Mouse (Mus musculus) heart, adult 11 months (tissue): ENCODE measurements around the gene Gucd1.
A peak's percentile ranks its signal among the peaks of the same experiment; 100 is the strongest.

Source experiments
- DNase-seq: peaks from one replicate; pipeline ENCODE4 v3.0.0; 2022

Gene Gucd1

DNA sequence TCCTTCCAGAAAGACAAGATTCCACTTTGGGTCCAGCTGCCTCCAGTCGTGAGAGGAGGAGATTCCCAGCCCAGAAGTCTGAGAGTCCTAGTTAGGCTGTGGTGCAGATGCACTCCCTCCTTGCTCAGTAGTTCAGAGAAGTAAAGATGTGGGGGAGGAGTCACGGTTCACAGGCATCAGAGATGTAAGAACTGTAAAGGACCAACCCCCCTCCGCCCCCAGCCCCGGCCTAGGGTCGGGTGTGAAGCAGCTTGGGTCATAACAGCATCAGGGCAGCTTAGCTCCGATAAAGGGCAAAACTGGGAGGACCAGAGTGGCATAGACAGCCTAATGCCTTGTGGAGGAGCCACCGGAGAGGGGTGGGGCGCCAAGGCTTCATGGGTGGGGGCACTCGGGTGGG is 201.3 kb downstream of the Gucd1 start:
- peak; percentile 95 for DNase-seq

DNA sequence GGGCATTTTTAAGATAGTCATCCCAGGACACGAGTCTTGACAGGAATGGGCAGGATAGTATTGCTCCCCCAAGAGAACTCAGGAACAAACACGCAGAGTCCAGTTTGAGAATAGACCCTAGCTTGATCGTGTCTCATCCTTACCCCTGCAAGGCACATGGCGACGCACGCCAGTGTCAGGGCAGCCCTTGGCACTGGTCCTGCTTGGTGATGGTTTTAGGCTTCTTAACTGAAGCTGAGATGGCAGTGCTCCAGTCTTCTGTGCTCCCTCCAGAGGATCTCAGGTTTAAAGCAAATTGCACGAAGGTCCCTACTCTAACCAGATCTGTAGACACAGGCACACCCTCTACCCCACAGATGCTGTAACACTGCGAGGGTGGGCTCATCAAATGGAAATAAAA is 202.0 kb downstream of the Gucd1 start:
- DNase-seq: no peak

DNA sequence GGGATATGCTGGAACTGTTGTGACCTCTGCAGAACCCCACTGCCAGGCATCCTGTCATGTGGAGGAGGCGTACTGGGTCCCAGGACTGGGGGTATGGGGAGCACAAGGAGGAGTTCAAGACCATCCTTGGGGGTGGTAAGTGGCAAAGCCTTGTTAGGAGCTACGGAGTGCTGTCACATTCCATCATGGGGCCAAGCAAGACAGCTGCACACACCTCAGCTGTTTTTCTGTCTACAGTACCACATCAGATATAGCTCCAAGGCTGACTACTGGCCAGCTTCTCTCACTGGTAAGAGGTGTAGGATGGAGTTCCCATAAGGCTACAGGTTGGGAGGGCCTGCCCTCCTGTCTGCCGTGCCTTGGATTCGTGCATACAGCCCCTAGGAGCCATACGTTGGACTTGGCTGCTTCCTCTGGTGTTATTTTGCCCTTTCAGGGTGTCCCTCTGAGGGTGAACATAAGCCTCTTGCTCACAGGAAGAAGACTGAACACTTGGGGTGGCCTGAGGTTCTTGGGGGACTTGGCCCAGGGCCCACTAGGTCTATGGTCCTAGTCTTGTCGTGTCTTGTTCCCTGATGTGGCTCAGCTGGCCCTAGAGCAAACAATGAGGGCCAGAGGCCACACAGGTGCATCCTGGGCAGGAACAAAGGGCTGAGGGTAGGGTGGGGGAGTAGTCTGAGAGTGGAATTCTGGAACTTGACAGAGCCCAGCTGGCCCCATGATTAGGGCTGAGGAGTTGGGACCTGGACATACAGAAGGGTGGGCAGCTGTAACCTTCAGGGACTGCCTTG is 203.4 kb downstream of the Gucd1 start:
- peak; percentile 99 for DNase-seq

DNA sequence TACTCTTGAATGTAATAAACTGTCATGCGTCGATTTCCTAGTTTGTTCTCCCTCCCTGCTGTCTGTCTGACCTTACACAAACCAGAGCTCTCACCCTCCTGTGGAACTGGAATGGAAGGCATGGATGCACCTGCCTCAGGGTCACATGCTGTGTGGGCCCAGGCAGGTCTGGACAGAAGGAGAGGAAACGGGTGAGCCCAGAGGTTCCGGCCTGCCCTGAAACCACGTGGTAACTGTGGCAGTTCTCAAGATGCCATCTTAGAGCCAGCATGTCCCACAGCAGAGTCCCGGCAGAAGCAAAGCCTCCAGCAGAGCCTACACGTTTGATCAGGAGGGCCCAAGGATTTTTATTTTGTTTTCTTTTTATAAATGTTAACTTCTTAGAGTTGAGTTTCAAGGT is 205.4 kb downstream of the Gucd1 start:
- no peak for DNase-seq

DNA sequence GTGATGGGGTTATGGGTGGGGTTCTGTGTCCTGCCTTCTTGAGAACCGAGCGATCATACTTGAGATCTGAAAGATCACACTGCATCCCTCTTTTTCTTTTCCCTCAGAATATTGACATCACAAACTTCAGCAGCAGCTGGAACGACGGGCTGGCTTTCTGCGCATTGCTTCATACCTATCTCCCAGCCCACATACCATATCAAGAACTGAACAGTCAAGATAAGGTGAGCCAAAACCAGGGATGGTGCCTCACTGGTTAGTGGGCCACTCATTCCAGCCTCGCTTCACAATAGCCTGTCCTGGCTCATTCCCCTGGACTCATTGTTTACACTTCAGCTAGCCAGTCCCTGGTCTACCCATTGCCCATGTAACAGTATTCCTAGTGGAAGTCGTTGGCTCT is 210.6 kb downstream of the Gucd1 start:
- no peak for DNase-seq

DNA sequence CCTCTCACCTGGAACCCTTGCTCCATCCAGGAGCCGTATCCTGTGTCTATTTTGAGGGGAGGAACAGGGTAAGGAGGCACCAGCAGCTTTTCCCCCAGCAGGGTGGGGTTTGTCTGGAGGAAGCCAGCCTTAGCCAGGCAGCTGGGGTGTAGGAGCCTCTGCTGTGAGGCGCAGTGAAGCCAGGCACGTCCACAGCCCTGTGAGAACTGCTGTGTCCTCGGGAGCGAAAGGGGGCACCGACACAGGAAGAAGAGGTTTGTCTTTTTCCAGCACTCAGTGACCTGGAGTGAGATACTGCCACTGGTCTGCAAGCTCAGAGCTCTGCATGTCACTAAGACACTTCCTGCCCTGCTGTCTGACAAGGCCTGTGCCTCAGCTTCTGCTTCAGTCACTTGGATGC is 213.4 kb downstream of the Gucd1 start:
- DNase-seq: peak; percentile 97

DNA sequence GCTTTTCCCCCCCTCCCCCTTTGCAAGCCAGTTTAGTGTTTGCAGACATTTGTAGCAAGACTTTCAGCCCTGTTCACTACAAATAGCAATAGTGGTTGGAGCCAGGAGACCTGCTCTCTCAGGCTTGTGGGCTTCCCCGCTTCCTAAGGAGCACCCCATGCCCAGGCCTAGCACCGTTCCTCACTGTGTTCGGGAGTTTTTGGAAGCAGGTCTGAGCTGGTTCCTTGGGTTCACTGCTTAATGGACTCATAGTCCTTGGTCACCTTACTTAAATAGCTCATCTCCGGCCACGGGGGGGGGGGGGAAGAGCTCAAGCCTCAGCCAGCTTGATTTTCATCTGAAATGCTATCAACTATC is 213.7 kb downstream of the Gucd1 start:
- DNase-seq: no peak

DNA sequence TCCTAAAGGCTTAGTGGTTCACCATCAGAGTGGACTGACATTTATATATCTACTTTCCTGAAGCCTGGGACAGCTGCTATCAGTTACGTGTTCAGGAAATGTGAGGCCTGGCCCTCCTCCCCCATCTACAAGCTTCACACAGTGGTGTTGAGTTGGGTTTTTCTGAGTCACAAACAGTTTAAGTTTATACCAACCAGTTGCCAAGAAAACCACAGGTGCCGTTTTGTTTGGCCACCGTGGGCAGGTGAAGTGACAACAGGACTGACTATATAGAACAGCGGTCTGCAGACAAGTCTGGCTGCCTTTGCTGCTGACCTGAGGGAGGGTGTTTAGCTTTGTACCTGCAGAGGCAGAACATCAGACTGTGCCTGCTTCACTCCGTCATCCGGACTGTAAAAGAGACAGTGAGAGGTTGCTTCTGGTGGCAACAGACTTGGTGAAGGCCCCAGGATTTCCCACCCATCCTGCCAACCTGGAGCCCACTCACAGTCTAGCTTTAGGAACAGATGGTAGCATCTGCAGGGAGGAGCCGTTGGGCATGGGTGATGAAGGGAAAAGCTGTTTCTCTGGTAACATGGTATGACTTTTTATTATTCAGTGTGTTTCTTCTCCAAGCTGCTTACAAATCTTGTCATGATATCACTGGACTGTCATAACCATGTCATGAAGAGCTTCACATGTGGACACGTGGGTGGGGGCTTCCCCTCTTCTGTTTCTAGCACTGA is 214.3 kb downstream of the Gucd1 start:
- no peak for DNase-seq

DNA sequence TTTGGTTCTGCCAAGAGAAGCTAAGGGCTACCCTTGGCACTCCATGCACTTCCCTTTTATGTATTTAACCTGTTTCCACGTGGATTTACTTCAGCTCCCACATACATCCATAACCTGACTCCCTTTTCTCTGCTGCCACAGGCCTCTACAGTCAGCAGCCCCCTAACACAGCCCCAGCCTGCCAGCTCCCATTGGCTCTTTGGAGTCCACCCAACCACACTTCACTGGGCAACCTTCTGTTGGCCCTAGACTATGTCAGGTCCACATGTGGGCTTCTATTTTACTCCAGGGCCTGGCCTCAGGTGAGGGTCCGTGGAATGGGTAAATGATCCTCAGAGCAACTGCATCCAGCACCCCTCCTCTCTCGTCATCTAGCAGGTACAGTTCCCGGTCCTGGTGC is 215.2 kb downstream of the Gucd1 start:
- no peak for DNase-seq

DNA sequence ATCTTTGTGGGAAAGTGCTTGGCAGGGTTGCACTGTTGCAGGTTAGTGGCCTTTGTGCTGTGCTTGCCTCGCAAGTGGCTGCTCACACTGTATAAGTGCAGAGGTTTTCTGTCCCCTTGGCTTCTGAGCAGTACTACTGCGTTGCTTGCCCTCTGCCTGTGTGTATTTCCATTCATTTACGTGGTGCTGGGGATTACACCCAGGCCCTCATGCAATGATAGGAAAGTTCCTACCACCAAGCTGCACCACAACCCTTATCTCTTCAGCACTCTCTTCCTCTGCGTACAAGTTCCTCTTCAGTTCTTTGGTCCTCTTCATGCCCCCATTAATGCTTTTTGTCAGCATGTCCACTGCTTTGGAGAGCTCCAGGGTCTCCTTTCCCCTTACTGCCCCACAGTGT is 215.8 kb downstream of the Gucd1 start:
- DNase-seq: peak; percentile 73

DNA sequence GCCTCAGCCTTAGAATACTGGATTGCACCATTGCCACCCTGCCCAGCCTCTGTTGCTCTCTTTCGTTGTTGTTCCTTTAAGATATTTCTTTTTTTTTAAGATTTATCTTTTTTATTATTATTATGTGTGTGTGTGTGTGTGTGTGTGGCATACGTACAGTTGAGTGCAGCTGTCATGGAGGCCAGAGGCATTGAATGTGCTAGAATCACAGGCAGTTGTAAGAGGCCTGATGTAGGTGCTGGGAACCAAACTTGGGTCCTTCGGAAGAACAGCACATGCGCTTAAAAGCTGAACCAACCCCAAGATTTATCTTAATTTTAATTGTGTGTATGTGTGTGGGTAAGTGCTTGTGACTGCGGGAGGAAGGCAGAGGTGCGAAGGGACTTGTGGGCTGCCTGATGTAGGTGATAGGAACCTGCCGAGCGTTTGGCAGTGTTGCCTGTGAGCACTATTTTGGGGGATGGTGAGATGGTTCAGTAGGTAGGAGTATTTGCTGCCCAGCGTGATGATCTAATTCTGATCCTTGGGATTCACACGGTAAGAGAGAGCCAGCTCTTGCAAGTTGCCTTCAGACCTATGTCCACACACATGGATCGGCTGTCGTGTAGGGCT is 216.5 kb downstream of the Gucd1 start:
- peak; percentile 90 for DNase-seq
